Mouse (Mus musculus) layer of hippocampus, adult 2 months (tissue): ENCODE measurements around the gene Clstn1. TPM values are rescaled to one million over a fixed set of nuclear protein-coding genes. Genes with fewer than 3 reads are reported as not detected.

Experiments used
- DNase-seq, 2 experiments: peaks; one replicate each; pipeline ENCODE4 v3.0.0; 2022; ENCODE audit warnings: low spot score in 2 of 2
- H3K27ac ChIP-seq: fragments of 200-600 bp; 2 replicates; pipeline ENCODE4 v1.8.1; 2022
- H3K4me3 ChIP-seq: fragments of 200-600 bp; 2 replicates; pipeline ENCODE4 v1.8.1; 2022; ENCODE audit warnings: mild to moderate bottlenecking
- CTCF ChIP-seq: fragments of 200-600 bp; conservative IDR thresholded peaks from 2 replicates; pipeline ENCODE4 v1.8.1; 2022; ENCODE audit warnings: antibody characterized with exemption, mild to moderate bottlenecking, moderate library complexity
- total RNA-seq, 2 experiments: library from RNA; stranded (reverse); gene quantifications; 2 replicates each; pipeline ENCODE4 v1.2.3; 2021

Gene Clstn1
- total RNA-seq, 2 experiments from 2014 or later: 748 to 817 TPM

GRCm38 (mm10) chr4:149556111-149556510 lies 30.2 kb upstream of the Clstn1 start:
- peak; percentile 33 to 66 for DNase-seq
- Histone ChIP-seq H3K4me3 (no peak overlapping the region), H3K27ac (peak overlapping the region; percentile 19; the same call in 1 of the 2 replicates)
- no peak for TF ChIP-seq CTCF

DNA sequence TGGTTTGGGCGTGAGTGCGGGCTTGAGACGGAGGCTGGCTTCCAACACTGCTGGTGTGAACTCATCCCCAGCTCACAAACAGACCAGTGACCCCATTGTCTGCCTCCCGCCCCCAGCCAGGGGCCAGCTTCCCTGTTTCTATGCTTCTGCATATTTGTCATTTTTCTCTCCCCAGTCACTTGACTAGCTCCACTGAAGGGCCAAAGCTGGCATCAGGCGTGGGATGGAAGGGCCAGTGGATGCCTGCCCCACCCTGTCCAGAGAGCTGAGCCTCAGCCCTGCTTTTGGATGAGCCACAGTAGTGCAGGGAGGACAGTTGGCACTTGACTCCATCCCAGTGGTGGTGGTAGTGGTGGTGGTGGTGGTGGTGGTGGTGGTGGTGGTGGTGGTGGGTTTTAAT lies 28.4 kb upstream of the Clstn1 start:
- Histone ChIP-seq H3K27ac (peak overlapping the region; percentile 32; the same call in 1 of the 2 replicates), H3K4me3 (no peak overlapping the region)
- no peak for DNase-seq
- no peak for TF ChIP-seq CTCF

- no peak for TF ChIP-seq CTCF
- Histone ChIP-seq H3K27ac (no peak overlapping the region), H3K4me3 (no peak overlapping the region)
- no peak for DNase-seq
These were observed 27.9 kb upstream of the Clstn1 start for GRCm38 (mm10) chr4:149558389-149558788.

DNA sequence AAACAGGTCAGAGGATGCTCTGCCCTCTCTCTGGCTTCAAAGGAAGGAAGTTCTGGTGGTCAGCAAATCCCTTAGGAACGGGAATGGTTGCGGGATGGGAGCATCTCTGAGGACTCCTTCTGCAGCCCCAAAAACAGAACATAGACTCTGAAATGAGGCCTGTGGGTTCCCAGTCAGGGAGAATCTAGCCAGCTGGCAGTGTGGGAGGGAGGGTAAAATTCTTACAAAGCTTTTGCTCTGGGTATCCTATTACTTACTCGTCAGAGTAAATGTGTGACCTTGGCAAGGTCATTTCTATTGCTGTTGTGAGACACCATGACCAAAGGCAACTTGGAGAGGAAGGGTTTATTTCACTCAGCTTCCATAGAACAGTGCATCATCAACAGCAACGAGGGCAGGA lies 24.9 kb upstream of the Clstn1 start:
- Histone ChIP-seq H3K4me3 (no peak overlapping the region), H3K27ac (peak overlapping the region; percentile 88)
- no peak for TF ChIP-seq CTCF
- DNase-seq: peak in 1 of 2 experiments; percentile 62

GRCm38 (mm10) chr4:149561986-149562904 lies 24.0 kb upstream of the Clstn1 start:
- peak overlapping the region; percentile 3; the same call in 1 of the 2 replicates for H3K4me3 ChIP-seq
- H3K27ac ChIP-seq: peak overlapping the region; percentile 88
- TF ChIP-seq CTCF: no peak
- peak; percentile 62 to 73 for DNase-seq

DNA sequence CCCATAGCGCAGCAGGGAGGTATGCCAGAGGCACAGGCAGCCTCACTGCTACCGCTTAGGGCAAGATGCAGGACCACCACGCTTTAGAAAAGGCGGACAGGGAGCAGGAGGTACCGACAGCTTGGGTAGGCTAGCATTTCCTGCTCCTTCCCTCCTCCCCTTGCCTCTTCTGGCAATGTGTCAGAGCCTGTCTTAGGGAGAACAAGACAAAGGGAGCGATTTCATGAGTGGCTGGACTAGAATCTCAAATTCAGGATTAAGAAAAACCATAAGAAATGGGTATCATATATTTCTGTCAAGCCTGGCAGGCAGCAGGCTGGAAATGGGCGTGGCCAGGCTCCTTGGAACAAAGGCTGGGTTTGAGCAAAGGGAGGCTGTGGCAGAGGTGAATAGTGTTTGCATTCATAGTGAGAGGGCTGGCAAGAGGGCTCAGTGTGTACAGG lies 23.3 kb upstream of the Clstn1 start:
- no peak for DNase-seq
- peak overlapping the region; percentile 88 for H3K27ac ChIP-seq
- no peak for TF ChIP-seq CTCF
- H3K4me3 ChIP-seq: no peak overlapping the region

GRCm38 (mm10) chr4:149563941-149564361 lies 22.3 kb upstream of the Clstn1 start:
- no peak for DNase-seq
- H3K4me3 ChIP-seq: no peak overlapping the region
- no peak for TF ChIP-seq CTCF
- H3K27ac ChIP-seq: peak overlapping the region; percentile 88

GRCm38 (mm10) chr4:149564452-149565407 lies 21.5 kb upstream of the Clstn1 start:
- TF ChIP-seq CTCF: peak; percentile 67
- DNase-seq: peak in 1 of 2 experiments; percentile 60
- Histone ChIP-seq H3K27ac (peak overlapping the region; percentile 88), H3K4me3 (no peak overlapping the region)

GRCm38 (mm10) chr4:149567432-149568026 lies 18.7 kb upstream of the Clstn1 start:
- H3K4me3 ChIP-seq: no peak overlapping the region
- TF ChIP-seq CTCF: no peak
- no peak for DNase-seq
- no peak overlapping the region for H3K27ac ChIP-seq

- Histone ChIP-seq H3K27ac (no peak overlapping the region), H3K4me3 (no peak overlapping the region)
- no peak for DNase-seq
- no peak for TF ChIP-seq CTCF
These were observed 17.6 kb upstream of the Clstn1 start for GRCm38 (mm10) chr4:149568622-149569021.

GRCm38 (mm10) chr4:149569781-149570497 lies 16.3 kb upstream of the Clstn1 start:
- no peak overlapping the region for H3K4me3 ChIP-seq
- DNase-seq: no peak

DNA sequence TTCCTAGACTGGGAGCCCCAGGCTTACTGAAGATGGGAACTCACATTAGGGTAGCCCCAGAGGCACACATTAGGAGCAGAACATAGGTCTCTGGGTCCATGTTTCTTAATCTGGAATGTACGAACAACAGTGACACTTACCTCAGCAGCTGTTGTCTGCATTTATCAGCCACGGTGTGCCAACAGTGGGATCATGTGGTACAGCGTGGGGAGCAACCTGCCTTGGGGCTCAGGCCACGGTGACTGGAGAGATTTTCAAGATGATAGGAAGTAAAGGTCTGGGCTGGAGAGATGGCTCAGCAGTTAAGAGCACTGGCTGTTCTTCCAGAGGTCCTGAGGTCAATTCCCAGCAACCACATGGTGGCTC lies 15.8 kb upstream of the Clstn1 start:
- TF ChIP-seq CTCF: no peak
- peak overlapping the region; percentile 65 for H3K27ac ChIP-seq
- H3K4me3 ChIP-seq: no peak overlapping the region
- no peak for DNase-seq

More at GRCm38 (mm10) chr4:149569781-149570497, 16.3 kb upstream of the Clstn1 start:
- no peak for TF ChIP-seq CTCF
- peak overlapping the region; percentile 65 for H3K27ac ChIP-seq
